Mouse (Mus musculus) gastrocnemius, postnatal 10 days (tissue): ENCODE measurements around the gene Lrrc4c. TPM values are rescaled to one million over a fixed set of nuclear protein-coding genes. Genes with fewer than 3 reads are reported as not detected.

Experiments used
- DNase-seq: peaks from one replicate; pipeline ENCODE4 v3.0.0; 2021; ENCODE audit warnings: mixed read lengths
- total RNA-seq, 2 experiments: library from RNA; stranded (reverse); gene quantifications; 2 replicates each; pipeline ENCODE4 v1.2.3; 2021

The Lrrc4c gene
- total RNA-seq, 2 experiments from 2014 or later = 0.93 to 1.3 TPM

- no peak for DNase-seq
Observed at GRCm38 (mm10) chr2:97274651-97275050, 956.7 kb downstream of the Lrrc4c start.

- no peak for DNase-seq
Observed at GRCm38 (mm10) chr2:97284986-97285385, 967.0 kb downstream of the Lrrc4c start.

- DNase-seq = no peak
Observed at GRCm38 (mm10) chr2:97294216-97294615, 976.2 kb downstream of the Lrrc4c start.

GRCm38 (mm10) chr2:97299704-97300103 is 981.7 kb downstream of the Lrrc4c start:
- no peak for DNase-seq

- no peak for DNase-seq
Observed at GRCm38 (mm10) chr2:97318008-97318407, 1000.0 kb downstream of the Lrrc4c start.

GRCm38 (mm10) chr2:97318536-97318935 is 1000.6 kb downstream of the Lrrc4c start:
- no peak for DNase-seq

GRCm38 (mm10) chr2:97332084-97332682 is 1014.2 kb downstream of the Lrrc4c start:
- DNase-seq = no peak

GRCm38 (mm10) chr2:97339627-97340026 is 1021.7 kb downstream of the Lrrc4c start:
- DNase-seq = no peak

GRCm38 (mm10) chr2:97361235-97361634 is 1043.3 kb downstream of the Lrrc4c start:
- DNase-seq = no peak

GRCm38 (mm10) chr2:97369978-97370377 is 1052.0 kb downstream of the Lrrc4c start:
- no peak for DNase-seq

GRCm38 (mm10) chr2:97391437-97391836 is 1073.5 kb downstream of the Lrrc4c start:
- DNase-seq = no peak

GRCm38 (mm10) chr2:97391876-97392275 is 1073.9 kb downstream of the Lrrc4c start:
- no peak for DNase-seq

- no peak for DNase-seq
Observed at GRCm38 (mm10) chr2:97413066-97413465, 1095.1 kb downstream of the Lrrc4c start.

- DNase-seq = no peak
Observed at GRCm38 (mm10) chr2:97414416-97415362, 1096.7 kb downstream of the Lrrc4c start.

GRCm38 (mm10) chr2:97434140-97434539 is 1116.2 kb downstream of the Lrrc4c start:
- no peak for DNase-seq

GRCm38 (mm10) chr2:97435616-97436015 is 1117.6 kb downstream of the Lrrc4c start:
- DNase-seq = no peak

- no peak for DNase-seq
Observed at GRCm38 (mm10) chr2:97437767-97438166, 1119.8 kb downstream of the Lrrc4c start.

- no peak for DNase-seq
Observed at GRCm38 (mm10) chr2:97463573-97463972, 1145.6 kb downstream of the Lrrc4c start.

- peak; percentile 78 for DNase-seq
Observed at GRCm38 (mm10) chr2:97466243-97466793, 1148.3 kb downstream of the Lrrc4c start.

GRCm38 (mm10) chr2:97467031-97467549 is 1149.1 kb downstream of the Lrrc4c start:
- DNase-seq = peak; percentile 14

GRCm38 (mm10) chr2:97467664-97468063 is 1149.7 kb downstream of the Lrrc4c start:
- no peak for DNase-seq

GRCm38 (mm10) chr2:97468372-97468771 is 1150.4 kb downstream of the Lrrc4c start:
- no peak for DNase-seq

- DNase-seq = no peak
Observed at GRCm38 (mm10) chr2:97469396-97469795, 1151.4 kb downstream of the Lrrc4c start.
